Mouse (Mus musculus) heart, embryonic 12.5 days (tissue): Measurements from ENCODE around the gene 0610009B22Rik. TPM values are rescaled to one million over a fixed set of nuclear protein-coding genes. Genes with fewer than 3 reads are reported as not detected.

Source experiments
- ATAC-seq: fragments of 200-750 bp; cut with Nextera tagmentation; 2 replicates; pipeline ENCODE4 v1.8.0; 2017; ENCODE audit warnings: moderate TSS enrichment, moderate library complexity; ENCODE audit not compliant: insufficient number of reproducible peaks, low FRiP score
- H3K27ac ChIP-seq: fragments of 300-500 bp; sonication (generic); 2 replicates; pipeline ENCODE4 v1.5.1; 2016; ENCODE audit warnings: mild to moderate bottlenecking, moderate library complexity; ENCODE audit not compliant: poor library complexity, severe bottlenecking
- H3K27me3 ChIP-seq: fragments of 300-500 bp; sonication (generic); replicated peaks from 2 replicates; pipeline ENCODE4 v1.6.1; 2016; ENCODE audit warnings: mild to moderate bottlenecking, moderate library complexity
- H3K36me3 ChIP-seq: fragments of 300-500 bp; sonication (generic); 2 replicates; pipeline ENCODE4 v1.6.1; 2016; ENCODE audit warnings: mild to moderate bottlenecking, moderate library complexity
- H3K4me1 ChIP-seq: fragments of 300-500 bp; sonication (generic); replicated peaks from 2 replicates; pipeline ENCODE4 v1.6.1; 2016; ENCODE audit warnings: mild to moderate bottlenecking
- H3K4me2 ChIP-seq: fragments of 300-500 bp; sonication (generic); 2 replicates; pipeline ENCODE4 v1.6.1; 2016; ENCODE audit warnings: mild to moderate bottlenecking, moderate library complexity
- H3K4me3 ChIP-seq: fragments of 300-500 bp; sonication (generic); 2 replicates; pipeline ENCODE4 v1.5.1; 2016; ENCODE audit warnings: mild to moderate bottlenecking
- H3K9ac ChIP-seq: fragments of 300-500 bp; sonication (generic); 2 replicates; pipeline ENCODE4 v1.6.1; 2016; ENCODE audit warnings: mild to moderate bottlenecking, moderate library complexity
- H3K9me3 ChIP-seq: fragments of 300-500 bp; sonication (generic); replicated peaks from 2 replicates; pipeline ENCODE4 v1.6.1; 2016; ENCODE audit warnings: mild to moderate bottlenecking, moderate library complexity
- WGBS: fragments of 180-500 bp; shearing (Covaris S2); methylation state at CpG from one replicate; pipeline ENCODE4 v1.1.7; 2016; 5-methylcytosine and 5-hydroxymethylcytosine counted together
- polyA plus RNA-seq: library from polyadenylated mRNA; unstranded; fragments of >200 nt; fragmentation: Nextera tagmentation; extraction: Ambion mirVana; gene quantifications from 2 replicates; pipeline ENCODE4 v1.2.1, GENCODE M21; 2016

The 0610009B22Rik gene
- polyA plus RNA-seq, 1 experiment from 2014 or later = 69.7 TPM

DNA sequence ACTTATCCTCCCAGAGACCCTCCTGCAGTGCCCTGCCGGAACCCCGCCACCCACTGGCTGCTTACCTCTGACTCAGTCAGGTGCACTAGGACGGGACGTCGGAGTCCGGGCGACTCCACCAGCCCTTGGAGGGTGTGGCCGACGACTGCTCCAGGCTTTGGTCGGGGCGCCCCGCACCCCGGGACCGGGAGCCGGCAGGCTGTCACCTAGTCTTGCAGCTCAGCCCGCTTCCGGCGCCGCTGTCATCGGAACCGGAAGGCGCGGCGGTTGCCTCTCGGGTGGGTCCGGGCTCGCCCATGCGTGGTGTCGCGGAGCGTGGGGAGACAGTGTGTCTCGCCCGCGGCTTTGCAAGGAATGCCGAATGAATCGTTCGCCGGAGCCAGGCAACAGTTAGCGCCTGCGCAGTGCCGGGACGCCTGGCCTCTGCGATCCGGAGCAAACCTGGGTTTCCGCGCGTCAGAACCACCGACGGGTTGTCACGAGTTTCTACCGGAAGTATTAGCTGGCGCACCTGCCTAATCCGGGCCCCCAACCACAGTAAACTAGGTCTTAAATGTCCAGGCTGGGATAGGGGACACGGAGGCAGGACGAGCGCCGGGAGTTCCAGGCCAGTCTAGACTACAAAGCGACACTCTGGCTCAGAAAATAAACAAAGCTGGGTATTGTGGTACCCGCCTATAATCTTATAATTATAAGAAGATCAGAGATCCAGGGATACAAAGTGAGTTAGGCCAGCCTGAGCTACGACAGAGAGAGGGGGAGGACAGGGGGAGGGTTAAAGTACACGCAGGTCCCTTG is 53.0 kb downstream of the 0610009B22Rik start, which contains the start of gene Rmnd5b:
TSS of gene Rmnd5b (minus strand) at position 372 of the 798 bp plus-strand sequence.
- WGBS = under 1% methylated on average over 61 of the region's 61 CpGs
- Histone ChIP-seq H3K27me3 (no peaks in the 10 kb centered on the region), H3K4me2 (peak within 1 kb of the TSS; percentile 68), H3K27ac (peak within 1 kb of the TSS; percentile 65), H3K4me1 (peaks cover 20% of the 10 kb centered on the region), H3K9ac (peak within 1 kb of the TSS; percentile 76), H3K36me3 (0 out of 2 replicates have a peak, but pooled peaks cover 3% of the 10 kb centered on the region), H3K9me3 (no peaks in the 10 kb centered on the region), H3K4me3 (peak within 1 kb of the TSS; percentile 73)
- ATAC-seq = peak; percentile 84

Other genes with a start within 250 kb of the 0610009B22Rik start
- 15.1 and 16.9 TPM in 2 replicates for gene Phykpl, start 104.1 kb downstream of the 0610009B22Rik start, polyA plus RNA-seq
- gene Hnrnpab, start 82.0 kb downstream of the 0610009B22Rik start, polyA plus RNA-seq = 428 and 457 TPM in 2 replicates
- 89.6 and 91.9 TPM in 2 replicates for gene Nhp2, start 69.1 kb downstream of the 0610009B22Rik start, polyA plus RNA-seq
- gene Rmnd5b, start 53.0 kb downstream of the 0610009B22Rik start, polyA plus RNA-seq = 27.9 and 28.5 TPM in 2 replicates
- 7.8 and 8.4 TPM in 2 replicates for gene N4bp3, start 38.0 kb downstream of the 0610009B22Rik start, polyA plus RNA-seq
- gene D930048N14Rik, start 37.9 kb downstream of the 0610009B22Rik start, polyA plus RNA-seq = 0.77 and 1.0 TPM in 2 replicates
- gene Sec24a, start 74.8 kb upstream of the 0610009B22Rik start, polyA plus RNA-seq = 14.6 and 15.2 TPM in 2 replicates
- 123 and 127 TPM in 2 replicates for gene Sar1b, start 74.8 kb upstream of the 0610009B22Rik start, polyA plus RNA-seq
- gene Jade2, start 168.8 kb upstream of the 0610009B22Rik start, polyA plus RNA-seq = 0.57 and 0.81 TPM in 2 replicates